Mouse (Mus musculus): Measurements from ENCODE around the gene Meis1.

Gene Meis1

DNA sequence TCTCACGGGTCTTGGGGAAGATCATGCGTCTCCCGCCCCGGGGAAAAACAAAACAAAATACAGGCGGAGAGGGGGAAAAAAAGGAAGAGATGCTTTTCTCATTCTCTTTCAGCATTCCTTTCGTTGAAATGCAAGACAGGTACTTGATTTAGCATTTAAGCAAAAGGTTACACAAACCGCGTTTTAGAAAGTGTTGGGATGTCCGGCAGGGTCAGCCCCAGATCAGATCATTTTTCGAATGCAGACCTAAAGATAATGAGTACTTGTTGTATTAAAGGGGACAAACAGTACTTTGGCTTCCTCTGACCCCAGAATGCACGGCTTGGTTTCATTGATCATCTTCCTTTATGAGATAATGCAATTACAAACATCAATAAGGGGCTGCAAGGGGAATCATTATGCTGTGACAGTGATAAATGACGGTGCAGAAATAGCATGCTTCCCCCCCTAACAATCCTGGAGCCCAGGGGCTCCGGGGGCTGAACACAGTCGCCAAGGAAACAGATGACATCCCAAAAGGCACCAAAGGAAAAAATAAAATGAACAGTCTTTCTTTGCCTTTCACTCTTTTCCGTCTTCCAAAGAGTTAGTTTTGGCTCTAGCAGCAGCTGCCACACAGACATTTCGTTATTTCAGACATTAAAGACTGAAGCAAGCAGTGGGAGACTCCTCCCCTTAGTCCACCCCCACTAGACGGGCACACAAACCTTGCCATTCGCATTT lies 144.3 kb downstream of the Meis1 start:
- DNase-seq, result no peak

GRCm38 (mm10) chr11:18873451-18874277 lies 145.1 kb downstream of the Meis1 start:
- no peak for DNase-seq

GRCm38 (mm10) chr11:18872793-18873192 lies 146.0 kb downstream of the Meis1 start:
- DNase-seq, result no peak

- no peak for DNase-seq
These were observed 146.6 kb downstream of the Meis1 start for GRCm38 (mm10) chr11:18872118-18872751.

GRCm38 (mm10) chr11:18871170-18872081 lies 147.4 kb downstream of the Meis1 start:
- DNase-seq, result peak in 1 of 2 experiments; percentile 8

DNA sequence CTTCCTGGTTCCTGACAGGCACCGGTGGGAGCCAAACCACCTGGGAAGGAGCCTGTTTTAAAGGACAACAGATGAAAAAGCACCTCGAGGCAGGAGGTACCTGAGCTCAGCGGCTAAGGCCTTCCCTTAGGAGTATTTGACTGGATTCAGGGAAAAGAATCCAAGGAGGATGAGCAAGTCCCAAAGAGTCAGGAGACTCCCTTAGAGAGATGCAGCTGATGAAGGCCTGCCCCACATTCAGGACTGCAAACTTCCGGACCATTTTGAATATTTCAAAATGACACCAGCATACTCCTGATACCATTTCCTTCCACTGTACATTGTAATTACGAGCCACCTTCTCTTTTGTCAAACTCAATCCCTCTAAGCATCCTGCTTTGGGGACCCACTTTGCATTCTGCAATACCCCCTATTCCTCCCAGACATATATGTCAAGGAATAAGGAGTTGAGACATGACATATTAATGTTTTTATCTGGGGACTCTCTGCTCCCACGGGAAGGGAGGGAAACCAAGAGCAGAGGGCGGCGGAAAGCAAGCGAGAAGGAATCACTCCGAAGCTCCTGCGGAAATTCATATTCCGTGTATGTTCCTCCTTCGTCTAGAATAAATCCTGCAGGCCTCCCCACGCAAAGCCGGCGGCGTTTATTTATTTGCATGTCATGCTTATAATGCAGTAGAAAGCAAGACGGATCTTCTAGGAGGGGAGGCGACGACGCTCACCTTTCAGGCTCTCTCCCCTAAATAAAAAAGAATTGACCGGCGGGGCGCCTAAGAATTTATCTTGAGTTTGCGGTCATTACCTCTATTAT lies 148.5 kb downstream of the Meis1 start:
- no peak for DNase-seq

DNA sequence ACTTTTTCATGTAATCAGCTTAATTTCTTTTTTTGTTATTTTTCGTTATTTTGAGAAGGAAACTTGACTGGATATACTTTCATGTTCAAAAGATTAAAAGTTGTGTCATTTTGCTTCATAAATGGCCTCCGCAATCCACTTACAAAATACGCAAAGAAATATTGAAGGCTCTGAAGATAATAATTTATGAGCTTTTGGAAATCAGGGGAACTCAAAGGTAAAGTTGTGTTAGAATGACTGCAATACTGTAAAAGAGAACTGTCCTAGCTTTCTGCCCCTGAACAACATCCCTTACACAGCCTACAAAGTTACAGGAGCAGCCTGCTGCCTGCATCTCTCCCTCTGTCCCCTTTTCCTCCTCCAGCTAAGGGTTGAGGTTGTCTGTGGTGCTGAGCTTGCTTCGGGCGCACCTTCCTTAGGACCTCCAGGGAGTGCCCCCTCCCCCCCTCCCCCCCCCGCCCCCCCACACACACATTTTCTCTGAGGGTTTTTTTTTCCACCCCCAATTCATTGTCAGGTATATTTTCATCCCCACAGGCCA lies 149.3 kb downstream of the Meis1 start:
- no peak for DNase-seq

DNA sequence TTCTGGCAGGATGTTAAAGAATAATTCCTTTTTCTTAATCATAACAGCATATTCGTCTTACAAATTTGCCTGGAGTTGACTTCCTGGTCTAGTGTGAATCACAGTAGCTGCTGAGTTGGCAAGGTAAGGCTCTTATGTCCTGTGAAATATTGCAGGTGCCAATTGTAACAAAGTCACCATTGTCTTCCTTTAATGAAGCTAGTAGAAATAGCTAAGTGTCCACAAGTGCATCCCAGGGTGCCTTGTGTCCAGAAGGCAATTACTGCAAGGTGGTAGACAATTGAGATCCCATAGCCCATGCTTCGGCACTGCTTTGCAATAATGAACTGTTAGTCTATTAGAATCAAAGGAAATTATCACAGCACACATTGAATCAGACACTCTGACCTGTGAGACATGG lies 151.1 kb downstream of the Meis1 start:
- no peak for DNase-seq

GRCm38 (mm10) chr11:18866198-18866836 lies 152.5 kb downstream of the Meis1 start:
- no peak for DNase-seq

GRCm38 (mm10) chr11:18850772-18851171 lies 168.0 kb downstream of the Meis1 start:
- no peak for DNase-seq

GRCm38 (mm10) chr11:18847650-18848049 lies 171.1 kb downstream of the Meis1 start:
- DNase-seq, result no peak

DNA sequence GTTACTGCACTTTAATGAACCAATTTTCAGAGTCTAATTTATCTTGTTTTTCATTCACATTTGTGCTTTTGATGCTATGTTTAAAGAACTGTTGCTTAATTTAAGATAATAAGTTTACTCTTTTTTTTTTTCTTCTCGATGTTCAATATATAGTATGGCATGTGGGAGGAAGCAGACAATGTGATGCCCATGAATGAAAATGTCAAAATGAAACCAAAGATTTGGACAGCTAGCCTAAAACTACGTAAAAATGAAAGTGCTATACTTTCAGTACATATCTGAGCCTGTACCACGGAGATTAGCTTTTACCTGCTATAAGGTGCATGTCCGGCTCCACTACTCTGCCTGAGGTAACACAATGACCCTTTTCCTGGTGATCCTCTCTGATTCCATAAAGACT lies 172.3 kb downstream of the Meis1 start:
- no peak for DNase-seq

GRCm38 (mm10) chr11:18845900-18846299 lies 172.9 kb downstream of the Meis1 start:
- DNase-seq, result no peak

DNA sequence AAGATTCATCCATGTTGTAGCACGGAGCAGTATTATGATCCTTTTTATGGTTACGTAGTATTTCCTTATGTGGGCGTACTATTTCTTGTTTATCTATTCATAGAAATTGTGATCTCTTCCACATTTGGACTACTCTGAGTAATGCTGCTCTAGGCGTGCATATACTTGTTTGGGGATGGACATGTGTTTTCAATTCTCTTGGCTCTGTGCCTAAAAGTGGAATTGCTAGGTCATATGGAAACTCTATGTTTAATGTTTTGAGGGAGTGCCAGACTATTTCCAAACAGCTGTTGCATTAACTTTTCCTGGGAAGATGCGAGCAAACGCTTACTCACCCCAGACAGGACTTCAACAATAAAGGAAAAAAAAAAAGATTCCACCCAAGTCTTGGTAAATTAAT lies 173.3 kb downstream of the Meis1 start:
- no peak for DNase-seq

DNA sequence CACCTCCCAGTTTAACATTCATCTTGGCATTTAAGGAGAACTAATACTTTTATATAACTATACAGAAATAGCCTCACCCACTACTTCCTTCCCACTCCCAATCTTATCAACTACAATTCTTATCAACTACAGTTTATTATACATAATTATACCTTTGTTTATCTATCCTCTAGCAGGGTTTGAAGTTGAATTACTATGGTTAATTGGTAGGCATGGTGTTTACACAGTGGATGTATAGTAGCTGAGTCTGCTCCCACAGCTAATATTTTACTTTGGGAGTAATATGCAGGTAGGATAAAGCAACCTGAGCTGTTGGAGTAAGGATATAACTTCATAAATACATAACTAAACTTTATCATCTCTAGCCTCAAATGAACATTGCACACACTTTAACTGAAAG lies 188.7 kb downstream of the Meis1 start:
- DNase-seq, result no peak
